Mouse (Mus musculus): Measurements from ENCODE around the gene Olfr1392. TPM values are rescaled to one million over a fixed set of nuclear protein-coding genes. Genes with fewer than 3 reads are reported as not detected.

The Olfr1392 gene
- not detected for polyA plus RNA-seq (2017; shearing (Covaris generic))

GRCm38 (mm10) chr11:49284982-49285381, at the start of gene Olfr1392:
Gene Olfr1392, plus strand, starts transcription at chr11:49285282.

GRCm38 (mm10) chr11:49243727-49244594, 41.1 kb upstream of the Olfr1392 start, which contains the start of gene Mgat1:
Gene Mgat1, plus strand, starts transcription at chr11:49244191.

GRCm38 (mm10) chr11:49278222-49278621, 6.9 kb upstream of the Olfr1392 start, which contains the start of gene Olfr1393:
Gene Olfr1393, plus strand, starts transcription at chr11:49278304.

GRCm38 (mm10) chr11:49304441-49304840, 19.4 kb downstream of the Olfr1392 start, which contains the start of gene Olfr10:
Gene Olfr10, plus strand, starts transcription at chr11:49304741.

GRCm38 (mm10) chr11:49322442-49322841, 37.4 kb downstream of the Olfr1392 start, which contains the start of gene Olfr1391:
Gene Olfr1391, plus strand, starts transcription at chr11:49322742.

GRCm38 (mm10) chr11:49334888-49335287, 49.8 kb downstream of the Olfr1392 start, which contains the start of gene Olfr1390:
Gene Olfr1390, plus strand, starts transcription at chr11:49335188.

Other genes with a start within 250 kb of the Olfr1392 start
- gene 9930111J21Rik2, start 234.0 kb upstream of the Olfr1392 start, polyA plus RNA-seq (2017; shearing (Covaris generic)) = 73.9 TPM
- gene Tgtp2, start 221.1 kb upstream of the Olfr1392 start, polyA plus RNA-seq (2017; shearing (Covaris generic)) = 90.7 TPM
- 130 TPM for gene Ifi47, start 208.7 kb upstream of the Olfr1392 start, polyA plus RNA-seq (2017; shearing (Covaris generic))
- not detected for gene Olfr1396, start 170.4 kb upstream of the Olfr1392 start, polyA plus RNA-seq (2017; shearing (Covaris generic))
- gene Olfr1395, start 143.0 kb upstream of the Olfr1392 start, polyA plus RNA-seq (2017; shearing (Covaris generic)) = not detected
- gene Olfr1394, start 130.9 kb upstream of the Olfr1392 start, polyA plus RNA-seq (2017; shearing (Covaris generic)) = not detected
- not detected for gene Btnl9, start 98.1 kb upstream of the Olfr1392 start, polyA plus RNA-seq (2017; shearing (Covaris generic))
- 69.8 TPM for gene Zfp62, start 82.0 kb upstream of the Olfr1392 start, polyA plus RNA-seq (2017; shearing (Covaris generic))
- gene Mgat1, start 41.1 kb upstream of the Olfr1392 start, polyA plus RNA-seq (2017; shearing (Covaris generic)) = 32.3 TPM
- gene Olfr1393, start 7.0 kb upstream of the Olfr1392 start, polyA plus RNA-seq (2017; shearing (Covaris generic)) = not detected
- gene Olfr10, start 19.5 kb downstream of the Olfr1392 start, polyA plus RNA-seq (2017; shearing (Covaris generic)) = not detected
- gene Olfr1391, start 37.5 kb downstream of the Olfr1392 start, polyA plus RNA-seq (2017; shearing (Covaris generic)) = not detected
- not detected for gene Olfr1390, start 49.9 kb downstream of the Olfr1392 start, polyA plus RNA-seq (2017; shearing (Covaris generic))
- not detected for gene Olfr1389, start 137.8 kb downstream of the Olfr1392 start, polyA plus RNA-seq (2017; shearing (Covaris generic))
- gene Olfr1388, start 151.3 kb downstream of the Olfr1392 start, polyA plus RNA-seq (2017; shearing (Covaris generic)) = not detected
- not detected for gene Olfr1387, start 170.1 kb downstream of the Olfr1392 start, polyA plus RNA-seq (2017; shearing (Covaris generic))
- not detected for gene Olfr1386, start 179.8 kb downstream of the Olfr1392 start, polyA plus RNA-seq (2017; shearing (Covaris generic))
- gene Olfr1385, start 203.8 kb downstream of the Olfr1392 start, polyA plus RNA-seq (2017; shearing (Covaris generic)) = 0.15 TPM
- gene Olfr1384, start 221.4 kb downstream of the Olfr1392 start, polyA plus RNA-seq (2017; shearing (Covaris generic)) = not detected
- not detected for gene Olfr1383, start 234.4 kb downstream of the Olfr1392 start, polyA plus RNA-seq (2017; shearing (Covaris generic))
- gene Olfr1382, start 243.0 kb downstream of the Olfr1392 start, polyA plus RNA-seq (2017; shearing (Covaris generic)) = not detected